Mouse (Mus musculus): ENCODE data around the gene Rfpl4. TPM values are rescaled to one million over a fixed set of nuclear protein-coding genes. Genes with fewer than 3 reads are reported as not detected.

Rfpl4 gene
- polyA plus RNA-seq, 1 experiment from 2014 or later: not detected

GRCm38 (mm10) chr7:5073586-5073985, 43.2 kb downstream of the Rfpl4 start:
- Histone ChIP-seq H3K4me1 (ENCODE audit: control insufficient read depth, insufficient read depth, low read length) (no peaks in the 10 kb centered on the region), H3K27me3 (ENCODE audit: control insufficient read depth, insufficient read depth, low read length) (no peaks in the 10 kb centered on the region), H3K4me2 (no peak overlapping the region), H3K9me3 (ENCODE audit: control insufficient read depth, low read length) (no peaks in the 10 kb centered on the region), H3K27ac (ENCODE audit: low read depth, low read length) (no peak overlapping the region), H3K4me3 (ENCODE audit: low read depth, low read length) (no peak overlapping the region), H3K9ac (ENCODE audit: low read length) (no peak overlapping the region), H3K36me3 (ENCODE audit: control insufficient read depth, insufficient read depth, low read length) (peaks cover 47% of the 10 kb centered on the region)
- WGBS: 86% methylated on average over 1 of the region's 1 CpGs
- ATAC-seq (ENCODE audit: low FRiP score) (no peak), DNase-seq (ENCODE audit: low spot score, missing footprints) (no peak)

- no peak overlapping the region for H3K4me2 ChIP-seq
- H3K4me3 ChIP-seq (ENCODE audit: low read depth, low read length): no peak overlapping the region
- no peak overlapping the region for H3K27ac ChIP-seq (ENCODE audit: low read depth, low read length)
- no peaks in the 10 kb centered on the region for H3K27me3 ChIP-seq (ENCODE audit: control insufficient read depth, insufficient read depth, low read length)
- H3K36me3 ChIP-seq (ENCODE audit: control insufficient read depth, insufficient read depth, low read length): peaks cover 25% of the 10 kb centered on the region; the same call in 1 of the 2 replicates
- WGBS: 93% methylated on average over 6 of the region's 6 CpGs
- ATAC-seq (ENCODE audit: low FRiP score): no peak
- H3K9me3 ChIP-seq (ENCODE audit: control insufficient read depth, low read length): no peaks in the 10 kb centered on the region
- no peak for DNase-seq (ENCODE audit: low spot score, missing footprints)
- H3K4me1 ChIP-seq (ENCODE audit: control insufficient read depth, insufficient read depth, low read length): peaks cover 19% of the 10 kb centered on the region
- no peak overlapping the region for H3K9ac ChIP-seq (ENCODE audit: low read length)
Measured at GRCm38 (mm10) chr7:5064886-5065285, 51.9 kb downstream of the Rfpl4 start.

DNA sequence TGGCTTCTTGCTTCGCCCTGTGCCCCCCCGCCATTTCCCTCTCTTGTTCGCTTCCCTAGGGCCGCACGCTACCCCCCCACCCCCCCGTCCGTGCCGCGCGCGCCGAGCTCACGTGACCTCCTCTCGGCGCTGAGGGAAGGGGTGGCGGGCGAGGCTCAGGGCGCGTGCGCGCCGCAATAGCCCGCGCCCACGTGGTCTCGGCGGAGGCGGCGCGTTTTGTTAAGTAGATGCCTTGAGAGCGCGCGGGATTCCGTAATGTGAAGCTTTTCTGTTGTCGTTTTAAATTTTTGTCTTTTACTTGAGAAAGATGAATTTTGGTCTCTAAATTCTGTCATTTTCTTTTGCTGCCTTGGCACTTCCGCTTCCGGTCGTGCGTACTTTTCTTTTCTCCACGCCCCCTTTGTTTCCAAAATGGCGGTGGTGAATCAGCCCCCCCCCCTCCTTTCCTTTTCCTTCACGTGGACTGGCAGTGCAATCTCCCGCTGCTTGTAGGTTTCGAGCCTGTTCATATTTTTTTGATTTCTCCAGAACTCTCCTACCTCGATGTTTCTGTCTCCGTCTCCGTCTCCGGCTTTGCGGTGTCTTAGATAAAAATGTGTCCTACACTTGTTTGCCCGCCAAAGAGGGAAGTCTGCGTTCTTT, 54.3 kb downstream of the Rfpl4 start:
- Histone ChIP-seq H3K4me3 (ENCODE audit: low read depth, low read length) (peak overlapping the region; percentile 80), H3K4me2 (peak overlapping the region; percentile 92), H3K27ac (ENCODE audit: low read depth, low read length) (peak overlapping the region; percentile 99), H3K27me3 (ENCODE audit: control insufficient read depth, insufficient read depth, low read length) (peaks cover 12% of the 10 kb centered on the region), H3K9ac (ENCODE audit: low read length) (peak overlapping the region; percentile 93), H3K9me3 (ENCODE audit: control insufficient read depth, low read length) (no peaks in the 10 kb centered on the region), H3K36me3 (ENCODE audit: control insufficient read depth, insufficient read depth, low read length) (peaks cover 8% of the 10 kb centered on the region; the same call in 1 of the 2 replicates), H3K4me1 (ENCODE audit: control insufficient read depth, insufficient read depth, low read length) (peaks cover 22% of the 10 kb centered on the region)
- peak; percentile 98 for DNase-seq (ENCODE audit: low spot score, missing footprints)
- under 1% methylated on average over 44 of the region's 51 CpGs for WGBS
- peak; percentile 66 for ATAC-seq (ENCODE audit: low FRiP score)

DNA sequence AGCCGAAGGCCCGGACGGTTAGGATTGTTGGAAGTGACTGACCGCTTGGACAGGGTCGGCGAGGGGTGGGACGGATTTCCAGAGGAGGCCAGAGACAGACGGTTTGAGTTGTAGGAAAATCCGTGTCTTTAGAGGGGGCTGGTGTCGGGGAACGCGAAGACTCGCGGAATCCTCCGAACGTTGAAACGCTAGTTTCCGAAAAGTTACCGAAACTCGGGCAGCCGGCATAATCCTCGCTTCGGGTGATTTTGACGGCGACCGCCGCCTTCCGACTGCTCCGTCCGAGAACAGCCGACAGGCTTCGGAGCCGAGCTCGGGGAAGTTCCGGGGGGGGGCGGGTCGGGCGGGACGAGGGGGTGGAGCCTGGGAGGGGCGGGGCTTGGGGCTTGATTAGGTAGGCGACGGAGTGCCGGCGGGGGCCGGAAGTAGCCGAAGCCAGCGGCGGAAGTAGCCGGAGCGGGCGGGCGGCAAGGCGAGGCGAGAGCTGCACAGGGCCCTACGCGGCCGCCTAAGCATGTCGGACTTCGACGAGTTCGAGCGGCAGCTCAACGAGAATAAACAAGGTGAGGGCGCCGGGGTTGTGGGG, 54.9 kb downstream of the Rfpl4 start, which contains the start of gene U2af2:
Gene U2af2, plus strand, starts transcription at position 370 of the 586 bp plus-strand sequence.
- WGBS: under 1% methylated on average over 56 of the region's 65 CpGs
- H3K27me3 ChIP-seq (ENCODE audit: control insufficient read depth, insufficient read depth, low read length): peaks cover 19% of the 10 kb centered on the region
- peaks cover 8% of the 10 kb centered on the region; the same call in 1 of the 2 replicates for H3K36me3 ChIP-seq (ENCODE audit: control insufficient read depth, insufficient read depth, low read length)
- peak within 1 kb of the TSS; percentile 93 for H3K9ac ChIP-seq (ENCODE audit: low read length)
- peak within 1 kb of the TSS; percentile 99 for H3K27ac ChIP-seq (ENCODE audit: low read depth, low read length)
- H3K4me2 ChIP-seq: peak within 1 kb of the TSS; percentile 92
- DNase-seq (ENCODE audit: low spot score, missing footprints) (no peak), ATAC-seq (ENCODE audit: low FRiP score) (peak; percentile 83)
- H3K9me3 ChIP-seq (ENCODE audit: control insufficient read depth, low read length): no peaks in the 10 kb centered on the region
- H3K4me1 ChIP-seq (ENCODE audit: control insufficient read depth, insufficient read depth, low read length): peaks cover 25% of the 10 kb centered on the region
- H3K4me3 ChIP-seq (ENCODE audit: low read depth, low read length): peak within 1 kb of the TSS; percentile 80

GRCm38 (mm10) chr7:5060944-5061773, 55.6 kb downstream of the Rfpl4 start:
- DNase-seq (ENCODE audit: low spot score, missing footprints): peak; percentile 100
- peaks cover 2% of the 10 kb centered on the region; the same call in 1 of the 2 replicates for H3K36me3 ChIP-seq (ENCODE audit: control insufficient read depth, insufficient read depth, low read length)
- H3K4me3 ChIP-seq (ENCODE audit: low read depth, low read length): peak overlapping the region; percentile 80
- WGBS: under 1% methylated on average over 60 of the region's 60 CpGs
- H3K4me2 ChIP-seq: peak overlapping the region; percentile 92
- H3K9me3 ChIP-seq (ENCODE audit: control insufficient read depth, low read length): no peaks in the 10 kb centered on the region
- peak; percentile 87 for ATAC-seq (ENCODE audit: low FRiP score)
- H3K27me3 ChIP-seq (ENCODE audit: control insufficient read depth, insufficient read depth, low read length): peaks cover 26% of the 10 kb centered on the region
- peak overlapping the region; percentile 99 for H3K27ac ChIP-seq (ENCODE audit: low read depth, low read length)
- peaks cover 28% of the 10 kb centered on the region for H3K4me1 ChIP-seq (ENCODE audit: control insufficient read depth, insufficient read depth, low read length)
- H3K9ac ChIP-seq (ENCODE audit: low read length): peak overlapping the region; percentile 93

- Histone ChIP-seq H3K4me2 (peak overlapping the region; percentile 92), H3K27ac (ENCODE audit: low read depth, low read length) (peak overlapping the region; percentile 99), H3K27me3 (ENCODE audit: control insufficient read depth, insufficient read depth, low read length) (peaks cover 34% of the 10 kb centered on the region), H3K9me3 (ENCODE audit: control insufficient read depth, low read length) (no peaks in the 10 kb centered on the region), H3K4me1 (ENCODE audit: control insufficient read depth, insufficient read depth, low read length) (peaks cover 28% of the 10 kb centered on the region), H3K4me3 (ENCODE audit: low read depth, low read length) (peak overlapping the region; percentile 80), H3K36me3 (ENCODE audit: control insufficient read depth, insufficient read depth, low read length) (no peaks in the 10 kb centered on the region), H3K9ac (ENCODE audit: low read length) (peak overlapping the region; percentile 93)
- DNase-seq (ENCODE audit: low spot score, missing footprints) (peak; percentile 94), ATAC-seq (ENCODE audit: low FRiP score) (peak; percentile 2; the same call in 1 of the 2 replicates)
- 4% methylated on average over 27 of the region's 27 CpGs for WGBS
Measured at GRCm38 (mm10) chr7:5060239-5060731, 56.5 kb downstream of the Rfpl4 start.

Small RNAs within 50 kb of the gene (microRNA-seq; reads per million reads assigned to microRNA genes)
- gene Gm26217: not detected

Other genes with a start within 250 kb of the Rfpl4 start
- gene Isoc2b, start 246.7 kb downstream of the Rfpl4 start, polyA plus RNA-seq (2014; fragmentation: Nextera tagmentation; extraction: Ambion mirVana): 2.6 and 4.6 TPM in 2 replicates
- 0.63 and 0.78 TPM in 2 replicates for gene Isoc2a, start 239.8 kb downstream of the Rfpl4 start, polyA plus RNA-seq (2014; fragmentation: Nextera tagmentation; extraction: Ambion mirVana)
- 0.12 TPM in 1 of 2 replicates, not detected in the other for gene Gm36210, start 210.4 kb downstream of the Rfpl4 start, polyA plus RNA-seq (2014; fragmentation: Nextera tagmentation; extraction: Ambion mirVana)
- 3.5 and 3.8 TPM in 2 replicates for gene Zfp628, start 201.7 kb downstream of the Rfpl4 start, polyA plus RNA-seq (2014; fragmentation: Nextera tagmentation; extraction: Ambion mirVana)
- 8.0 and 10.4 TPM in 2 replicates for gene Nat14, start 194.9 kb downstream of the Rfpl4 start, polyA plus RNA-seq (2014; fragmentation: Nextera tagmentation; extraction: Ambion mirVana)
- gene Ssc5d, start 191.2 kb downstream of the Rfpl4 start, polyA plus RNA-seq (2014; fragmentation: Nextera tagmentation; extraction: Ambion mirVana): 1.0 and 1.6 TPM in 2 replicates
- gene Sbk2, start 152.5 kb downstream of the Rfpl4 start, polyA plus RNA-seq (2014; fragmentation: Nextera tagmentation; extraction: Ambion mirVana): not detected in 2 replicates
- gene Sbk3, start 145.8 kb downstream of the Rfpl4 start, polyA plus RNA-seq (2014; fragmentation: Nextera tagmentation; extraction: Ambion mirVana): not detected in 2 replicates
- gene Zfp579, start 120.8 kb downstream of the Rfpl4 start, polyA plus RNA-seq (2014; fragmentation: Nextera tagmentation; extraction: Ambion mirVana): 41.1 and 41.7 TPM in 2 replicates
- 7.6 and 9.2 TPM in 2 replicates for gene Zfp524, start 102.5 kb downstream of the Rfpl4 start, polyA plus RNA-seq (2014; fragmentation: Nextera tagmentation; extraction: Ambion mirVana)
- 42.4 and 49.4 TPM in 2 replicates for gene Fiz1, start 102.3 kb downstream of the Rfpl4 start, polyA plus RNA-seq (2014; fragmentation: Nextera tagmentation; extraction: Ambion mirVana)
- 0.34 TPM in 1 of 2 replicates, not detected in the other for gene Gm44973, start 101.5 kb downstream of the Rfpl4 start, polyA plus RNA-seq (2014; fragmentation: Nextera tagmentation; extraction: Ambion mirVana)
- 4.8 and 5.1 TPM in 2 replicates for gene Zfp865, start 96.6 kb downstream of the Rfpl4 start, polyA plus RNA-seq (2014; fragmentation: Nextera tagmentation; extraction: Ambion mirVana)
- gene Ccdc106, start 96.4 kb downstream of the Rfpl4 start, polyA plus RNA-seq (2014; fragmentation: Nextera tagmentation; extraction: Ambion mirVana): 4.0 and 5.0 TPM in 2 replicates
- 0.33 TPM in 1 of 2 replicates, not detected in the other for gene 4632433K11Rik, start 82.8 kb downstream of the Rfpl4 start, polyA plus RNA-seq (2014; fragmentation: Nextera tagmentation; extraction: Ambion mirVana)
- 3.3 and 3.6 TPM in 2 replicates for gene Zfp784, start 78.5 kb downstream of the Rfpl4 start, polyA plus RNA-seq (2014; fragmentation: Nextera tagmentation; extraction: Ambion mirVana)
- gene Zfp580, start 65.4 kb downstream of the Rfpl4 start, polyA plus RNA-seq (2014; fragmentation: Nextera tagmentation; extraction: Ambion mirVana): 34.1 and 47.6 TPM in 2 replicates
- 151 and 159 TPM in 2 replicates for gene U2af2, start 54.8 kb downstream of the Rfpl4 start, polyA plus RNA-seq (2014; fragmentation: Nextera tagmentation; extraction: Ambion mirVana)
- gene Epn1, start 36.7 kb downstream of the Rfpl4 start, polyA plus RNA-seq (2014; fragmentation: Nextera tagmentation; extraction: Ambion mirVana): 47.8 and 56.2 TPM in 2 replicates
- 0.19 and 0.47 TPM in 2 replicates for gene Rasl2-9, start 9.0 kb upstream of the Rfpl4 start, polyA plus RNA-seq (2014; fragmentation: Nextera tagmentation; extraction: Ambion mirVana)
- gene Vmn1r55, start 32.7 kb upstream of the Rfpl4 start, polyA plus RNA-seq (2014; fragmentation: Nextera tagmentation; extraction: Ambion mirVana): not detected in 2 replicates
- gene Vmn1r56, start 79.8 kb upstream of the Rfpl4 start, polyA plus RNA-seq (2014; fragmentation: Nextera tagmentation; extraction: Ambion mirVana): not detected in 2 replicates
- gene Vmn1r57, start 101.5 kb upstream of the Rfpl4 start, polyA plus RNA-seq (2014; fragmentation: Nextera tagmentation; extraction: Ambion mirVana): not detected in 2 replicates
- gene Gm5065, start 233.6 kb upstream of the Rfpl4 start, polyA plus RNA-seq (2014; fragmentation: Nextera tagmentation; extraction: Ambion mirVana): not detected in 2 replicates
- gene Nlrp2, start 234.1 kb upstream of the Rfpl4 start, polyA plus RNA-seq (2014; fragmentation: Nextera tagmentation; extraction: Ambion mirVana): not detected in 2 replicates

All from midbrain, embryonic 11.5 days (tissue).